Mouse (Mus musculus) embryo, embryonic 10 days (tissue): ENCODE measurements around the gene S1pr1.

Experiments used
- DNase-seq: peaks from one replicate; pipeline ENCODE4 v3.0.0-alpha.2; 2015; ENCODE audit warnings: low spot score

Gene S1pr1

GRCm38 (mm10) chr3:115673663-115674157, 41.2 kb downstream of the S1pr1 start:
- no peak for DNase-seq

- no peak for DNase-seq
Measured at GRCm38 (mm10) chr3:115672965-115673662, 41.8 kb downstream of the S1pr1 start.

GRCm38 (mm10) chr3:115669230-115669629, 45.6 kb downstream of the S1pr1 start:
- no peak for DNase-seq

GRCm38 (mm10) chr3:115667182-115667581, 47.7 kb downstream of the S1pr1 start:
- DNase-seq = no peak

GRCm38 (mm10) chr3:115666547-115666946, 48.3 kb downstream of the S1pr1 start:
- DNase-seq = peak; percentile 7

GRCm38 (mm10) chr3:115664497-115664896, 50.4 kb downstream of the S1pr1 start:
- DNase-seq = no peak

GRCm38 (mm10) chr3:115660701-115661460, 54.0 kb downstream of the S1pr1 start:
- DNase-seq = peak; percentile 83
